Mouse (Mus musculus) spleen, adult 2 months (tissue): ENCODE data around the gene Cdh9. TPM values are rescaled to one million over a fixed set of nuclear protein-coding genes. Genes with fewer than 3 reads are reported as not detected.

Source experiments
- DNase-seq, 2 experiments: peaks; one replicate each; pipeline versions ENCODE4 v3.0.0 to v3.0.0-alpha.2; 2012 to 2021; ENCODE audit warnings: low spot score in 2 of 2, low read depth in 1 of 2
- H3K27ac ChIP-seq: fragments of 200-500 bp; 2 replicates; pipeline ENCODE4 v1.5.1; 2012; ENCODE audit warnings: low read length, inconsistent platforms; ENCODE audit not compliant: insufficient read depth
- H3K27me3 ChIP-seq: fragments of 200-500 bp; 2 replicates; pipeline ENCODE4 v1.6.1; 2012; ENCODE audit warnings: mild to moderate bottlenecking, moderate library complexity, low read length, inconsistent platforms; ENCODE audit not compliant: control insufficient read depth, insufficient read depth
- H3K36me3 ChIP-seq: fragments of 200-500 bp; 2 replicates; pipeline ENCODE4 v1.6.1; 2012; ENCODE audit warnings: mild to moderate bottlenecking, low read length, inconsistent platforms; ENCODE audit not compliant: control insufficient read depth, insufficient read depth
- H3K4me1 ChIP-seq: fragments of 200-500 bp; 2 replicates; pipeline ENCODE4 v1.6.1; 2011; ENCODE audit warnings: inconsistent platforms; ENCODE audit not compliant: control insufficient read depth, insufficient read depth, insufficient read length
- H3K4me3 ChIP-seq: fragments of 200-500 bp; 2 replicates; pipeline ENCODE4 v1.5.1; 2011; ENCODE audit warnings: mild to moderate bottlenecking, inconsistent platforms; ENCODE audit not compliant: insufficient read depth, insufficient read length; ENCODE audit errors: extremely low read depth
- CTCF ChIP-seq: fragments of 200-500 bp; IDR thresholded peaks from 2 replicates; pipeline ENCODE4 v1.5.1; 2011; ENCODE audit warnings: mild to moderate bottlenecking, inconsistent platforms; ENCODE audit not compliant: insufficient read depth, insufficient read length, insufficient replicate concordance; ENCODE audit errors: extremely low read depth
- POLR2A ChIP-seq: fragments of 200-500 bp; IDR thresholded peaks from 2 replicates; pipeline ENCODE4 v1.6.1; 2011; ENCODE audit warnings: low read depth, low read length, inconsistent platforms
- WGBS: fragments of 180-500 bp; shearing (Covaris S2); methylation state at CpG from one replicate; pipeline ENCODE4 v1.1.7; 2018; 5-methylcytosine and 5-hydroxymethylcytosine counted together
- polyA plus RNA-seq: library from polyadenylated mRNA; depleted of rRNA; stranded (reverse); fragments of >200 nt; gene quantifications from 2 replicates; pipeline ENCODE4 v1.2.3, GENCODE M21; 2012; rRNA removed

Gene Cdh9
- not detected in 2 replicates for polyA plus RNA-seq

DNA sequence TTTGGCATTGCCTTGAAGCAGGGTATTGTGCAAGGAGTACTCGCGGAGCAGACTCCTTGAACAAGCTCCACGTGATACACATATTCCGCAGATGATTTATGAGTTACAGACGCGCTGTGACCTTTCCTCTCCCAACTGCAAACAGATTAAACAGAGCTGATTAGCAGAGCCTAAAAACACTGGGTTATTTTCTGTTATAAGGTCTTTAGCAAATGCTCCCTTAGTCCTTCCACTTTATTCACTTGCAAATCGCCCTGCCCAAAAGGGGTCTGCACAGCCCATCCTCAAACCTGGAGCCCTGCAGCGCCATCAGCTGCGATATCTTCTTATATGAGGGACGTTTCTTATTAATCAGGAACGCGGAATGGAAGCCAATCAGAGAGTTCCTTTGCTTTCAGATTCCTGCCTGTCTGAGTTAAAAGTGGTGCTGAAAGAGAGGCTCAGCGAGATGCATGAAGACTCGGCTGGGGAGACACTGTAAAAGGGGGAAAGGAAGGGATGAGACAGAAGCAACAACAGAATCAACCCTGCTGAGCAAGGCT, at the start of gene Cdh9:
TSS of gene Cdh9 (plus strand) at position 287 of the 542 bp plus-strand sequence.
- no peak within 1 kb of the TSS for H3K4me3 ChIP-seq
- H3K27ac ChIP-seq: no peak within 1 kb of the TSS
- H3K4me1 ChIP-seq: no peaks in the 10 kb centered on the region
- no peak for DNase-seq
- no peaks in the 10 kb centered on the region for H3K36me3 ChIP-seq
- 9% methylated on average over 14 of the region's 14 CpGs for WGBS
- H3K27me3 ChIP-seq: no peaks in the 10 kb centered on the region
- no peak for TF ChIP-seq CTCF
- TF ChIP-seq POLR2A: no peak

DNA sequence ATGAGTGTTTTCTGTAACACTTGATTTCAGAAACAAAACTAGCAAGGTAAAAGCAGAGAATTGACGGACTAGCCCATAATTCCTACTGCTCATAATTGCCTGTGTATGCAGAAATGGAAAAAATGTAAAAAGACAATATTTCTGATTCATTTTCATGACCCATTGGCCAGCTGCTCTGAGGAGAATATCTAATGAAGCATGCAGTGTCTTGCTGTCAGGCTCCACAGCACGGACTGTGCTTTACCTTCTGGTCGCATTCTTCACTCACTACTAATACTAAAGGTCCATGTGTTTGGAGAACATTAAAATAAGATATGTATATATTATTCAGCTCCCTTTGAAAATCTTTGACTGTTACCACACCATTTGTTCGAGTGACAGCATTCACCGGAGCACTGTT, 49.5 kb upstream of the Cdh9 start:
- no peaks in the 10 kb centered on the region for H3K36me3 ChIP-seq
- TF ChIP-seq POLR2A: no peak
- no peak for TF ChIP-seq CTCF
- no peak overlapping the region for H3K4me3 ChIP-seq
- WGBS: 84% methylated on average over 5 of the region's 5 CpGs
- H3K4me1 ChIP-seq: no peaks in the 10 kb centered on the region
- no peak overlapping the region for H3K27ac ChIP-seq
- DNase-seq: no peak
- no peaks in the 10 kb centered on the region for H3K27me3 ChIP-seq

DNA sequence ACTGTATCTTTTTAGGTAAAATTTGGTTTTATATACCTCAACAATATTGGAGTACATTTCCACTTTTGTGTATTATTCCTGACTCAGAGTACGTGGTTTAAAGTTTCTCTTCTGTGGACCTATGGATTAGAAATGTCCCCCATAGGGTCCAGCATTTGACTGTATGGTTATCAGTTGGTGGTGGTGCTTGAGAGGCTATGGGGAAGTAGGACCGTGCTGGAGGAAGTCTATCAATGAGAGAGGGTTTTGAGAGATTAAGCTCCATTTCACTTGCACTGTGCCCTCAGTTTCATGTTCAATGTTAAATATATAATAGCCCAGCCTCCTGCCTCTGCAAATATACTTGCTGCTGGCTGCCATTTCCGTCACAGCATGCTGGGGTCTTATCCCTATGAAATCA, 28.7 kb upstream of the Cdh9 start:
- TF ChIP-seq CTCF (no peak), POLR2A (no peak)
- Histone ChIP-seq H3K27ac (no peak overlapping the region), H3K4me3 (no peak overlapping the region), H3K36me3 (no peaks in the 10 kb centered on the region), H3K27me3 (no peaks in the 10 kb centered on the region), H3K4me1 (no peaks in the 10 kb centered on the region)
- DNase-seq: no peak
- 65% methylated on average over 3 of the region's 3 CpGs for WGBS

DNA sequence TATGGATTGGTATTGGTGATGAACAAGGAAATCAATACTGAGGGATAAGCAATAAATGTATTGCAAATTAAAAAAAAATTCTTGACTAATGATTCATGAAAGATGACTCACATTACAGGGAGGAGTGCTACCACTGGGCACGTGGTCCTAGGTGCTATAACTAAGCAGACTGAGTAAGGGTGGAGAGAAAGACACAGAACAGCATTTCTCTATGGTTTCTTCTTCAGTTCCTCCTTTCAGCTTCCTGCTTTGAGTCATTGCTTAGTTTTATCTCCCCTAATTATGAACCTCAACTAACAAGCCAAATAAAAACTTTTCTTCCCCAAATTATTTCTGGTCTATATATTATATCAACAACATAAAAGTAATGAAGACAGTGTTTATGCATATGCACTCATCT, 26.2 kb upstream of the Cdh9 start:
- TF ChIP-seq CTCF (no peak), POLR2A (no peak)
- Histone ChIP-seq H3K27ac (no peak overlapping the region), H3K4me3 (no peak overlapping the region), H3K27me3 (no peaks in the 10 kb centered on the region), H3K36me3 (no peaks in the 10 kb centered on the region), H3K4me1 (no peaks in the 10 kb centered on the region)
- DNase-seq: no peak
- 56% methylated on average over 1 of the region's 1 CpGs for WGBS

DNA sequence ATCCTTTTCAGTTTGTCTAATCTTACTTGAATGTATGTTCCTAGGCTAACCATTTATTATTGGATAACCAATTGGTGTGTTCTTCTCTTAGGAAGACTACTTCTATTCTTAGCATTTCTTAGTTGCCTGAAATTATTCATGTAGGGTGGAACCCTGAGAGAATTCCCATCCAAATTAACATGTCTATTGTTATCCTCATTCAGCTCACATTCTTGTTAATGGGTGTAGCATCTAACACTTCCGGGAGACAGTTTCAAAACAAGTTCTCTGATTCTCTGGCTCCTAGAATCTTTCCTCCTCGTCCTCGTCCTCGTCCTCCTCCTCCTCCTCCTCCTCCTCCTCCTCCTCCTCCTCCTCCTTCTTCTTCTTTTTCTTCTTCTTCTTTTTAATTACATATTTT, 10.5 kb downstream of the Cdh9 start:
- Histone ChIP-seq H3K27ac (no peak overlapping the region), H3K4me1 (no peaks in the 10 kb centered on the region), H3K36me3 (no peaks in the 10 kb centered on the region), H3K4me3 (no peak overlapping the region), H3K27me3 (no peaks in the 10 kb centered on the region)
- 84% methylated on average over 4 of the region's 4 CpGs for WGBS
- DNase-seq: no peak
- TF ChIP-seq POLR2A: no peak

DNA sequence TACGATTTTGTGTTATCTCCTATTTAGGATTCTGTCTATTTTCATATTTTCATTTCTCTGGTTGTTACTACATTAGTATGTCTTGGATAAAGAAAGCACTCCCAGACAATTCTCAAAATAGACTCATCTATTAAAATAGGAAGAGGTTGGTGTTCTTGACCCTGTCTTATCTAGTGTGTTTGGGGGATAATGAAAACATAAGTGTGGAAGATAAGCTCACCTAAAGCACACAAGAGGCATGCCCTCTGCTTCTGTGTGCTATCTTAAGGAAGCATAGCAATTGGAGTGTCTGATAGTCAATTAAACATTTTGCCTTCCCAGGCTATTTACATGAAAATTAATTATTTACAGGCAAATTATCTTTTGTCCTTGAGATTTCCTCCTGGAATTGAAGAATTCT, 18.1 kb downstream of the Cdh9 start:
- DNase-seq: no peak
- TF ChIP-seq POLR2A (no peak), CTCF (no peak)
- no peaks in the 10 kb centered on the region for H3K36me3 ChIP-seq
- 90% methylated on average over 1 of the region's 1 CpGs for WGBS
- H3K4me3 ChIP-seq: no peak overlapping the region
- H3K4me1 ChIP-seq: no peaks in the 10 kb centered on the region
- no peaks in the 10 kb centered on the region for H3K27me3 ChIP-seq
- H3K27ac ChIP-seq: no peak overlapping the region

DNA sequence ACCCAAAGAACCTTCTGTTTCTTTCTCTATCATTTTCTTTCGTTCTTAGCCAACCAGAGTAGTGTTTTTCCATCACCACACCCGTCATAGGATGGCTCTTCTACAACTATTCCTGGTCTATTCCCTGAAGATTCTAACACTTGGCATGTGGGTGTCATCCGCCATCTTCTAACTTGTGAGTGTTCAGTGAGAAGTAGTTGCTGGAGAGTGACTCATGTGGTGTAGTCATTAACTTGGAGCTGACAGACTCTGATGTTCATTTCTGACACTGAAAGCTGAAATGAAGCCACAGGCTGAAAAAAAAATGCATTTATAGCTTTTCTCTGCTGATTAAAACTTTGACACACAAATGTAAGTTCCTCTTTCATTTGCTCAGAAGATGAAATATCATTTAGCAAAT, 34.7 kb downstream of the Cdh9 start:
- 67% methylated on average over 3 of the region's 3 CpGs for WGBS
- TF ChIP-seq CTCF (no peak), POLR2A (no peak)

DNA sequence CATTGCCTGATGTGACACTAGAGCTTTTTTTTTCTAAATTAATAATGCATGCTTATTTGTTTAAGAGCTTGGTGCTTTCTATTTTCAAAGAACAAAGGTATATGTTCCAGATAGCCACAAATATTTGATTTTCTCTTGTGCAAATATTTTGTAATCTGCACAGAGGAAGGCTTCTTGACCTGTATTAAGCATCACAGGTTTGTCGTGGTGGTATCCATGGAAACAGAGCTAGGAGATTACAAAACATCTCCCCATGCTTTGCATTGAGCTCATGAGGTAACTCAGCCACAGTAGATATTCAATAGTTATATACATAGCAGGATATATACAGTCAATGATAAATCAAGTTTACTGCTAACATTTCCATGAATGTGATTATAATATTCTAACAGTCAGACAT, 56.0 kb downstream of the Cdh9 start:
- H3K27me3 ChIP-seq: no peaks in the 10 kb centered on the region
- H3K4me3 ChIP-seq: no peak overlapping the region
- 67% methylated on average over 1 of the region's 1 CpGs for WGBS
- no peak overlapping the region for H3K27ac ChIP-seq
- DNase-seq: no peak
- H3K36me3 ChIP-seq: no peaks in the 10 kb centered on the region
- H3K4me1 ChIP-seq: no peaks in the 10 kb centered on the region
- TF ChIP-seq CTCF: no peak

More for the DNA sequence above, 34.7 kb downstream of the Cdh9 start:
- Histone ChIP-seq H3K4me1 (no peaks in the 10 kb centered on the region), H3K27ac (no peak overlapping the region), H3K4me3 (no peak overlapping the region), H3K27me3 (no peaks in the 10 kb centered on the region), H3K36me3 (no peaks in the 10 kb centered on the region)
- no peak for DNase-seq
